Mouse (Mus musculus): ENCODE measurements around the gene Gm21974. TPM values are rescaled to one million over a fixed set of nuclear protein-coding genes. Genes with fewer than 3 reads are reported as not detected.

Gm21974 gene
- total and polyA plus RNA-seq, 3 experiments: not detected

DNA sequence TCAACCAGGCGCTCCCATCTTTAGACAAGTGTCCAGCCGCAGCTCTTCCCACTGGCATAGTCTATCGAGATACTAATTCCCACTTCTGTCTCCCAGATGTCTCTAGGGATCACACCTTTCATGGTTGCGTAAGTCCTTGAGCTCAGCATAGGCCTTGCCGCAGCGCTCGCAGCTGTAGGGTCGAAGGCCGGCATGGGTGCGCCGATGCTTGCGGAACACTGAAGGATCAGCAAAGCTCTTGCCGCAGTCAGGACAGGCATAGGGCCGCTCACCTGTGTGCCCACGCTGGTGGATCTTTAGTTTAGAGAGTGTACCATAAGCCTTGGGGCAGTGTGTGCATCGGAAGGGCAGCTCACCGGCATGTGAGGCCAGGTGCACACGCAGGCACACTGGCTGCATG lies 27.6 kb downstream of the Gm21974 start:
- Histone ChIP-seq H3K4me3 (ENCODE audit: control insufficient read depth in 1 of 2, insufficient read depth in 1 of 2, low read depth in 2 of 2, low read length in 2 of 2) (no peak overlapping the region), H3K27me3 (ENCODE audit: control insufficient read depth in 1 of 2, insufficient read depth in 2 of 2, low read length in 2 of 2) (no peaks in the 10 kb centered on the region), H3K27ac (ENCODE audit: control insufficient read depth, low read depth, low read length) (no peak overlapping the region), H3K9ac (ENCODE audit: control insufficient read depth, low read depth, low read length, poor library complexity, severe bottlenecking) (no peak overlapping the region), H3K36me3 (ENCODE audit: control insufficient read depth in 1 of 2, insufficient read depth in 2 of 2, low read length in 2 of 2) (peaks cover 2 to 9% of the 10 kb centered on the region in 2 experiments; a peak in 3 of 4 replicates), H3K4me1 (ENCODE audit: control insufficient read depth in 1 of 2, insufficient read depth in 2 of 2, low read length in 2 of 2) (peaks cover 6 to 9% of the 10 kb centered on the region in 2 experiments), H3K79me2 (ENCODE audit: control insufficient read depth, insufficient read depth, low read length, poor library complexity) (0 out of 2 replicates have a peak, but pooled peaks cover 6% of the 10 kb centered on the region), H3K9me3 (replicated peaks; ENCODE audit: insufficient read depth, low read length) (no peaks in the 10 kb centered on the region)
- no peak for DNase-seq (ENCODE audit: low read depth, low spot score)
- TF ChIP-seq JUND (IDR thresholded peaks at IDR 0.05; ENCODE audit: low read depth, low read length) (no peak), MYB (IDR thresholded peaks at IDR 0.05; ENCODE audit: low read depth, low read length) (no peak)

DNA sequence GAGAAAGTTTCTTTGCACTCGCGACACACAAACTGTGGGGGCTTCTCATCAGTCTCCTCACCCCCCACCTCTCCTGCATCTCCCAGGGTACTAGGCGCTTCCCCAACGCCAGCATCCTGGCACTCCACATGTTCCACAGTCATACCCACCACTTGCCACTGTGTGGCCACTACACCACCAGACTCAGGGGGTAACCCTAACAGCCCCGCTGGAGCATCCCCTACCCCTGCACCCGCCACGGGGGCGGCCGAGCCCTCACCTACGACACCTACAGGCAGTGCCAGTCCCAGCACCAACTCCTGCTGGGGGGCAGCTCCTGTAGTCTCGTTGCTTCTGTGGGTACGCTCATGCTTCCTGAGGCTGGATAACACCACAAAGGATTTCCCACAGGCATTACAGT lies 28.8 kb downstream of the Gm21974 start:
- Histone ChIP-seq H3K9me3 (replicated peaks; ENCODE audit: insufficient read depth, low read length) (no peaks in the 10 kb centered on the region), H3K4me3 (ENCODE audit: control insufficient read depth in 1 of 2, insufficient read depth in 1 of 2, low read depth in 2 of 2, low read length in 2 of 2) (no peak overlapping the region), H3K79me2 (ENCODE audit: control insufficient read depth, insufficient read depth, low read length, poor library complexity) (0 out of 2 replicates have a peak, but pooled peaks cover 2% of the 10 kb centered on the region), H3K27me3 (ENCODE audit: control insufficient read depth in 1 of 2, insufficient read depth in 2 of 2, low read length in 2 of 2) (no peaks in the 10 kb centered on the region), H3K4me1 (ENCODE audit: control insufficient read depth in 1 of 2, insufficient read depth in 2 of 2, low read length in 2 of 2) (peaks cover 6 to 9% of the 10 kb centered on the region in 2 experiments), H3K27ac (ENCODE audit: control insufficient read depth, low read depth, low read length) (no peak overlapping the region), H3K36me3 (ENCODE audit: control insufficient read depth in 1 of 2, insufficient read depth in 2 of 2, low read length in 2 of 2) (peaks cover 2 to 9% of the 10 kb centered on the region in 2 experiments; a peak in 3 of 4 replicates), H3K9ac (ENCODE audit: control insufficient read depth, low read depth, low read length, poor library complexity, severe bottlenecking) (no peak overlapping the region)
- no peak for DNase-seq (ENCODE audit: low read depth, low spot score)
- TF ChIP-seq NELFE (IDR thresholded peaks at IDR 0.05; ENCODE audit: low read depth, low read length) (no peak), MAFK (IDR thresholded peaks at IDR 0.05; ENCODE audit: borderline replicate concordance, low read depth, low read length) (no peak), TBP (IDR thresholded peaks at IDR 0.05; ENCODE audit: low read depth, low read length) (no peak), TAL1 (IDR thresholded peaks at IDR 0.05; ENCODE audit: low read length) (no peak), KAT2A (conservative IDR thresholded peaks at IDR 0.05; ENCODE audit: low read depth, low read length) (no peak), MYB (IDR thresholded peaks at IDR 0.05; ENCODE audit: low read depth, low read length) (no peak), CHD1 (IDR thresholded peaks at IDR 0.05; ENCODE audit: low read depth, low read length) (no peak), E2F4 (IDR thresholded peaks at IDR 0.05; ENCODE audit: borderline replicate concordance, low read depth, low read length) (no peak), ZKSCAN1 (IDR thresholded peaks at IDR 0.05; ENCODE audit: low read depth, low read length) (no peak), ETS1 (IDR thresholded peaks at IDR 0.05; ENCODE audit: low read depth, low read length) (no peak), USF1 (IDR thresholded peaks at IDR 0.05; ENCODE audit: low read depth, low read length) (no peak), POLR2A (IDR thresholded peaks at IDR 0.05; ENCODE audit: control insufficient read depth in 1 of 2, insufficient read depth in 1 of 2, low read depth in 1 of 2, low read length in 2 of 2, poor library complexity in 1 of 2) (no peak), SIN3A (IDR thresholded peaks at IDR 0.05; ENCODE audit: low read length) (no peak), GABPA (IDR thresholded peaks at IDR 0.05; ENCODE audit: low read depth, low read length) (no peak), ELF1 (IDR thresholded peaks at IDR 0.05; ENCODE audit: low read depth, low read length) (no peak)

Data from MEL (cell line).